Mouse (Mus musculus) bone marrow, adult 2 months (tissue): ENCODE data around the gene Eif1.

Experiments used
- CTCF ChIP-seq: fragments of 200-500 bp; IDR thresholded peaks from 2 replicates; pipeline ENCODE4 v1.5.1; 2011; ENCODE audit warnings: low read length, control low read depth; ENCODE audit not compliant: control insufficient read depth, insufficient read depth
- POLR2A ChIP-seq: fragments of 200-500 bp; IDR thresholded peaks from 2 replicates; pipeline ENCODE4 v1.6.1; 2011; ENCODE audit warnings: low read depth, mild to moderate bottlenecking, control low read depth, low read length, borderline replicate concordance; ENCODE audit not compliant: control insufficient read depth

DNA sequence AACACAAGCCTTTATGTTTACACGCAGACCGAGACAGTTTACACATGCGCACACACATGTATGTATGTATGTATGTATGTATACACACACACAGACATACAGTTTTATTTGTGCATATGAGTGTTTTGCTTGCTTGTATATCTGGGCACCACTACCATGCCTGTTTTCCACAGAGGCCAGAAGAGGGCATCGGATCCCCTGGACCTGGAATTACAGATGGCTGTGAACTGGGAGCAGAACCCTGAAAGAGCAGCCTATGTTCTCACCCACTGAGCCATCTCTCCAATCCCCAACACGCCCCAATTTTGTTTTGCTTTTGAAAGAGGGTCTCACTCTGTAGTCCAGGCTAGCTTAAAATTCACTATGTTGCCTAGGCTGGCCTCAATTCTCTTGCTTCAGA is 37.7 kb downstream of the Eif1 start:
- no peak for TF ChIP-seq CTCF
- no peak for TF ChIP-seq POLR2A
